Mouse (Mus musculus) liver (tissue): Measurements from ENCODE around the gene Fkrp.

Experiments
- DNase-seq: peaks from one replicate; pipeline ENCODE4 v3.0.0-alpha.2; 2020; ENCODE audit warnings: mixed read lengths

Gene Fkrp

GRCm38 (mm10) chr7:16816475-16817122, at the start of gene Fkrp:
Fkrp (minus strand) TSS chr7:16816732.
- DNase-seq = peak; percentile 78

- DNase-seq = peak; percentile 66
Measured at GRCm38 (mm10) chr7:16859902-16860651, 43.5 kb upstream of the Fkrp start.

DNA sequence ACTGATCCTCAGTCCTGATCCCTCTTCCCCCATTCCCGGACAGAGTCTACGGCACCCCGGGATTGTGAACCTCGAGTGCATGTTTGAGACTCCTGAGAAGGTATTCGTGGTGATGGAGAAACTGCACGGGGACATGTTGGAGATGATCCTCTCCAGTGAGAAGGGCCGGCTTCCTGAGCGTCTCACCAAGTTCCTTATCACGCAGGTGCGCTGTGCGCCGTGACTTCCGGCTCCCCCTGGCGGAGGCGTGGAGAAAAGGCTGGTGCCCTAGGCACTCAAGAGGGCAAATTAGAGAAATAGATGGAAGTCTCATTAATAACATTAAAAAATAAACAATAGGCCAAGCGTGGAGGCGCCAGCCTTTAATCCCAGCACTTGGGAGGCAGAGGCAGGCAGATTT, 41.8 kb upstream of the Fkrp start:
- peak; percentile 66 for DNase-seq

- no peak for DNase-seq
Measured at GRCm38 (mm10) chr7:16853302-16853831, 36.8 kb upstream of the Fkrp start.

- DNase-seq = no peak
Measured at GRCm38 (mm10) chr7:16851636-16852035, 35.1 kb upstream of the Fkrp start.

DNA sequence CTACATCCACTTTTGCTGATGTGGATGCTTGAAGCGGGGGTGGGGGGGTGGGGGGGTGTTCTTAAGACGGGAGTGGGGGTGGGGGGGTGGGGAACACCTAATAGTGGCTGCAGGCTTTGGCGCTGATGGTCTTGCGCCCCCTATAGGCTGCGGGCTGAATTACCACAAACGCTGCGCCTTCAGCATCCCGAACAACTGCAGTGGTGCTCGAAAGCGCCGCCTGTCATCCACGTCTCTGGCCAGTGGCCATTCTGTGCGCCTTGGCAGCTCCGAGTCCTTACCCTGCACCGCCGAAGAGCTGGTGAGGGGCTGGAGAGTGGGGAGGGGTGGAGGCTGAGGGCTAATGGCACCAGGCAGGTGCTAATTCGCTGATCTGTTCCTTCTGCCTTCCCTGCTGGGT, 32.0 kb upstream of the Fkrp start:
- peak; percentile 52 for DNase-seq

GRCm38 (mm10) chr7:16847507-16847906, 31.0 kb upstream of the Fkrp start:
- DNase-seq = no peak

DNA sequence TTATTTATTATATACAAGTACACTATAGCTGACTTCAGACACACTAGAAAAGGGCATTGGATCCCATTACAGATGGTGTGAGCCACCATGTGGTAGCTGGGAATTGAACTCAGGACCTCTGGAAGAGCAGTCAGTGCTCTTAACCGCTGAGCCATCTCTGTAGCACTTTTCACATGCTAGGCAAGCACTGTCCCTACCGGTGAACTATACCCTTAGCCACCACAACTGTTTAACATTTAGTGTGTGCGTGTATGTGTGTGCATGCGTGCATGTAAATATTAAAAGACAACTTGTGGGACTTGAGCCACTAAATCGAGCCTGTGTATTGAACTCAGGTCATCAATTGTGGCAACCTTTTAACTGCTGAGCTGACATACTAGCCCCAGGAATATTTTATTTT, 30.2 kb upstream of the Fkrp start:
- DNase-seq = no peak

- DNase-seq = no peak
Measured at GRCm38 (mm10) chr7:16845820-16846167, 29.3 kb upstream of the Fkrp start.

GRCm38 (mm10) chr7:16845072-16845819, 28.7 kb upstream of the Fkrp start:
- no peak for DNase-seq

DNA sequence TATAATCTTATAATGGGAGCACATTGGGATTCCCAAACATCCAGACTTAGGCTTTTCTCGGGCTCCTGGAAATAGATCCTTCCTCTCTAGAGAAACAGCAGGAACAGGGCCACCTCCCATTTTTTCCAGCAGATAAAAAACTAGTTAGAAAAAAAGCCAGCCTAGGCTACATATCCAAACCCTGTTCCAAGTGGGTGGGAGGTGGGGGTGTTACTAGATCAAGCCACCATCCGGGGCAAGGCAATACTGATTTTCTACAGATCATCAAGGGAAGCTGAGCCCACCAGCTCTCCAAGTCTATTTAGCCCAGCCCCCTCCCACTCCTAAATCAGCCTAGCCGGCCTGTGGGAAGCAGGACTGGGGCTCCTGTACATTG, 28.2 kb upstream of the Fkrp start:
- no peak for DNase-seq

DNA sequence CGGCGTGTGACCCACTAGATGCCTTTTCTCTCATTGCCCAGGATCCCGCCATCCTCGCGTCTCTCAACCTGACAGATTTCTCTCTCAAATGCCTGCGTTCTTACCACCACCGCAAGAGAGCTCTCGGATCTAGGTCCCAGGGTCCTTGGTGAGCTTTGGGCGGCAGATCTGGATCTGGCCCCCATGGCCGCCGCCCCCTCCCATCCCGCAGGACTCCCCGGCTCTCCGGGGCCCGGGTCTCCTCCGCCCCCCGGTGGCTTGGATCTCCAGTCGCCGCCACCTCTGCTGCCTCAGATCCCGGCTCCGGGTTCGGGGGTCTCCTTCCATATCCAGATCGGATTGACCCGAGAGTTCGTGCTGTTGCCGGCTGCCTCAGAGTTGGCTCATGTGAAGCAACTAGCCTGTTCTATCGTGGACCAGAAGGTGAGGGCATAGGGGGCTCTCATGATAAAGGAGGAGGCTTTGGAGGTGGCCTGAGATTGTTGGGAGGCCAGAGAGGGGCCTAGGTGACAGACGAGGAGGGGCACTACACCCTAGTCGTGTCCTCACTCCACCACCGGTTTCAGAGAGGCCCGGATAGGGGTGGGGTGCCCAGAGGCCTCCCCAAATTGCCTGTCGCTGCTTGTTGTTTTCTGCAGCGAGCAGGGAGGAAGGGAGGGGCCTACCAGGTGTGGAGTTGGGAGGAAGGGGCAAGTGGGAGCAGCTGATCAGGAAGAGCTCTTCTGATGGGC, 27.1 kb upstream of the Fkrp start:
- peak; percentile 58 for DNase-seq

DNA sequence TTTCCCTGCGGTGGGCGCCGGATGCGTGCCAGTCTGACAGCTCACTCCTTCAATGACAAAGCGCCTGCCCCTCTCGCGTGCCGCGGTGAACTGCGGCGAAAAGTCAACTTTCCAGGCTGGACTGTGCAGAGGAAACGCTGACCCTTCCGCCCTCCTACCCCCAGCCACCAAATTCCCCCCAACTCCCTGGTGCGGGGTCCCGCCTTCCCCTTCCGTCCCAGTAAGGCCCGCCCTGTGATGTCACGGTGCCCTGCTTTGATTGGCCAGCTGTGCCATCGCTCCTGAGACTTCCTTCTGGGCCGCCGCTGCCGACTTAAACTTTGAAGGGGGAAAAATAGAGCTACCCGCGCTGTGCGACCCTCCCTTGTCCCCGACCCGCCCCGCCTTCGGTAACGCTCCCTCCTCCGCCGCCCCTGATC, 26.1 kb upstream of the Fkrp start, which contains the start of gene Prkd2:
Gene Prkd2, plus strand, starts transcription at position 258 of the 419 bp plus-strand sequence.
- peak; percentile 88 for DNase-seq

GRCm38 (mm10) chr7:16841561-16842560, 25.3 kb upstream of the Fkrp start:
- peak; percentile 26 for DNase-seq

DNA sequence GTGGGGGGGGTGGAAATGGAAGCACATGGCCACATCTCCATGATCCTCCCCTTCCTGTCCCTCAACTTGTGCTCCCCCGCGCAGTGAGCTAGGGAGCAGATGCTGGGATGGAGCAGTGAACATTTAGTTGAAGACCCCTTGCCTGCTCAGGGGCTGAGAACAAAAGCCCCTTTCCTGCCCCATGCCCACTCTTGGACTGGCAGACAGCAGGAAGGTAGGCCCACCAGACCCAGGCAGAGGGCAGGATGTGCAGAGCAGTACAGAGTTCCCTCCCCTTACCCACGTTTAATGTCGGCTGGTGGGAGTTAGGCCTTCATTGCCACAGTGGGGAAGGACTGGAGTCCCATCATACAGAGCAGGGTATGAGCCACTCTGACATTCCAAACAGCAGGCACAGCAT, 24.5 kb upstream of the Fkrp start:
- no peak for DNase-seq

- no peak for DNase-seq
Measured at GRCm38 (mm10) chr7:16840109-16840491, 23.6 kb upstream of the Fkrp start.

DNA sequence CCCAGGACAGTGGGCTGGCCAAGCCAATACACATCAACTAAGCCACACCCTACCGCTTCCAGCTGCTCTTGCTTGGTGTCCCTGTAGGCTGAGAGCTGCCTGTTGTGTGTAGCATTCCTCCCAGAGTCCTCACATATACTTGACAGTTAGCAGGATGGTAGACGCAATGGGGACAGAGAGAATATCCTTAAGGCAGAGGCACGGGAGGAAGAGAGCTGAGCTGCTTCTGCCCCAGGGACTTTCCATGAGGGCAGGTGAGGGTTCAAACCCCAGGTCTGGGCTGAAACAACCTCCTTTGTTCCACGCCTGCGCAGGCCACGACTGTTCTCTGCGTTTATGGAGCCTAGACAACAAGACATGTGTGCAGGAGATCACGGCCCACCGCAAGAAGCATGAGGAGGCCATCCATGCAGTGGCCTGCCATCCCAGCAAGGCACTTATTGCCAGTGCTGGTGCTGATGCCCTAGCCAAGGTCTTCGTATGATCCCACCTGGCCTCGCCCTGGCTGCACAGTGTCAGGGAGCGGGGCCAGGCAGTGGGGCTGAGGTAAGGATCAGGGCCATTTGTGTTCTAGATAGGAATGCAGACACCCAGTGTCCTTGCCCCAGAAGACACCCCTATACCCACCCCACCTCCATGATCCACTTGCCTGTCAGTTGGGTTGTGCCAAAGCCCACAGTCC, 23.0 kb upstream of the Fkrp start:
- DNase-seq = no peak

DNA sequence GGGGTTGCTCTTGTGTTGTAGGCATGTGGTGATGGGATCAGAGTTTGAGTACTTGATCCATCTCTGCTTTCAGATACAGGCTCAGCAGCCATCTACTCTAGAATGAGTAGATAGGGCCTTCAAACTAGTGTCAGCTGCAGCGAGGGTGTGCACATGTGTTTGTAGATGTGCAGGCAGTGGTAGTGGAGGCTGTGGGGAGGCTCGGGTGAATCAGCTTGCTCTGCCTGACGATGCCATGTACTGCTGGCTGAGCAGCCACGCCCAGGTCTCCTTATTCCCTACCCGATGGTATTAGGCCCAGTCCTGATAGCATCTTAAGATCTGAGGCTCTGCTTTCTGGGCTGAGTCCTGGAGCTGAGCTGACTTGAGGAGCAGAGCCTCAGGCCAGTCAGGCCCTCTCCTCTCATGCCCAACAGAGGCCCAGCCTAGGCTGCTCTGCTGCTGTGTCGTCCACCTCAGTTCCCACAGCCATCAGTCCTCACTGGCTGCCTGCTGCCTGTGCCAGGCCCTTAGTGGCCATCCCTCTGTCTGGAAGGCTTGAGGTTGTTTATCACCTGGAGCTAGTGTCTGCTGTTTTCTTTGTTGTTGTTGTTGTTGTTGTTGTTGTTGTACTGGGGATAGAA, 22.4 kb upstream of the Fkrp start:
- DNase-seq = no peak

DNA sequence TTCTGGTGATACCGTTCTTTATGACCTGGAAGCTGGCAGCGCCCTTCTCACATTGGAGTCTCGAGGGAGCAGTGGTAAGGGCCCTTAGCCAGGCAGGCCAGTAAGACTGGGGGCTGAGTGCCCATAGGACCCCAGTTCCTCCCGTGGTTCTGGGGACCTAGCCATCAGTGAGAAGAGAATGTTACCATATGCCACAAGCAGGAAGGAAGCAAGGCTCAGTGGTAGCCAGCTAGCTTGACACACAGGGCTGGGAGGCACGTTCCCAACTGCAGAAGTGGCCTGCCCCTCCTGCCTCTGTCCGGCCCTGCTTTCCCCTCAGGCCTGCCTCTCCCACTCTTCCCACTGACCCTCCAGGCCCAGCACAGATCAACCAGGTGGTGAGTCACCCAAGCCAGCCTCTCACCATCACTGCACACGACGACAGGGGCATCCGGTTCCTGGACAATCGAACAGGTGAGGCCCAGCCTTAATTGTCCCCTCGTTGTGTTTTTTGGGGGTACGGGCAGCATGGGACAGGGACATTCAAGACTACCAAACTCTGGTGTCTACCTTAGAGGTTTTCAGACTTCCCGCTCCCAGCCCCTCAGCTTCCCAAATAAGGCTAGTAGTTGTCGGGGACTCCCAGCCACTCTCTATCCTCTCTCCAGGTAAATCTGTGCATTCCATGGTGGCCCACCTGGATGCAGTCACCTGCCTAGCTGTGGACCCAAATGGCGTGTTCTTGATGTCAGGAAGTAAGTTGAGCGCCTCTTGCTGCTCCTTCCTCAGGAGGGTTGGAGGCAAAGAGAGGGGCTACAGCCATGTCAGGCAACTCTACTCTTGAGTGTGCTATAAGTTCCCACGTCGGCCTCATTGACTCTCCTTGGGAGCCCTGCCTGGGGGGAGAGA, 21.6 kb upstream of the Fkrp start:
- no peak for DNase-seq
